Mouse (Mus musculus) MN1 (cell line): ENCODE results near the gene Slc44a5.
"Not testable (repeated sequence)": the region's sequence is repeated elsewhere in the genome, so short reads cannot be mapped to it uniquely, and the experiment has no call there.

Source experiments
- DNase-seq: peaks from one replicate; pipeline ENCODE4 v3.0.0-alpha.2; 2016; ENCODE audit warnings: low spot score

The Slc44a5 gene

DNA sequence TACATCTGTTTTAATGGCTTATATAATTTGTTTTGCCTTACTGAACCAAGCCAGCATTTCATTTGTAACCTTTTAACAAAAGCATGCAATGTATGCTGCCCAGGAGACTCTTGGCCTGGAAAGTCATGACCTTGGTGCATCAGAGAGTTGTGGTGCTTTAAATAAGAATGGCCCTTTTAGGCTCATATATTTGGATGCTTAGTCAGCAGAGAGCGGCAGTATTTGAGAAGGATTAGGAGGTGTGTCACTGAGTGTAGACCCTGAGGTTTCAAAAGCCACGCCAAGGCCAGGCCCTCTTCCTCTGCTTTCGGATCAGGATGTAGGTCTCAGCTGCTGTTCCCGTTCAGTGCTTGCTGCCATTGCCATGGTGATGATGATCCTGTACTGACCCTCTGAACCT is 3.8 kb upstream of the Slc44a5 start:
- DNase-seq: no peak

DNA sequence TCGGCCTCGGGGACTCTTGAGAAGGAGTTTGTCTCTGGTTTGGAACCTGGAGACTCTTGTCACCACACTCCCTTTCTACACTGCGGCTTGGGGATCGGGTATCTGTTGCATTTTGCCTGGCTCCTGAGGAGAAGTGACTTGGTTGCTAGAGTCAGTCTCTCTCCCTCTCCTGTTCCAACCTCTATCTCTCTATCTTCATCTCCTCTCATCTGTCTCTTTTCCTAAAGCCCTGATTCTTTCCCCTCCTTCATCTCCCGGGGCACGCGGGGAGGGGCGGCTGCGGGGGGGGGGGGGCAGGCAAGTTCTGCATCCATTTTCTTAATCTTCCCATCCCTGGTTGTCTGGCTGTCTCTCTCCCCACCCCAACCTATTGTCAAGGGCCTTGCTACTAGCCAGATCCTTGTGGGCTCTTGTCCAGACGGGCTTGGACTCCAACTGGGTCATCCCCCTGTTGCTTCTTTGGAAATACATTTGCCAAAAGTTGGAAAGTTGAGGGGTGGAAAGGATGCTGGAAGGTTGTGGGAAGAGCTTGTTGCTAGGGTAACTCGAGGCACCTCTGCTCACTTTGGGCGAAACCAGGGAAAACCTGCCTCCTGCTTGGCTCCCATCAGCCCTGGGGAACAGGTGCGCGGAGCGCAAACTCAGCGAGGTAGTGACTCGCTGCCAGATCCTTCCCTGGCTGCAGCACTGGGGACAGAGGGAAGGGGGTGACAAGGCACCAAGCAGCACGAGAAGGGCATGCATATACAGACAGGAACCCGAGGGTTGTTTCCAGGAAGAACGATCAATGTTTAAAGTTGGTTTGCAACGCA is 919 bp downstream of the Slc44a5 start:
- no peak for DNase-seq

DNA sequence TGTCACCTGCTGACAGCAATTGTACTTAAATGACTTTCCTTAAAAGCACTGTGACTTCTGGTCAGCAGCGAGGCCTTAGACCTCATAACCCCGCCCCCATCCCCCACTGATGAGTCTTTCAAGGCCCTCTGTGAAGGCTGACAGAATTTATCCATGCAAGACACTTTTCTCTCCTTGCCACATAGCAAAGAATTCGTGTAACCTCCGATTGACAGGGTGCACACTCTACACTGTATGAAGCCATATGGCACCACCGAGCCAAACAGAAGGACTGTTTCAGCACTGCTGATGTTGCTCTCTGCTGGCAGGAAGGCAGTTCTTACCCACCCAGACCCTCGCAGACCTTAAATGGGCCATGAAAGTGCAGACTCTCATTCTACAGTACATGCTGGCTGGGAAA is 1.8 kb downstream of the Slc44a5 start:
- no peak for DNase-seq

DNA sequence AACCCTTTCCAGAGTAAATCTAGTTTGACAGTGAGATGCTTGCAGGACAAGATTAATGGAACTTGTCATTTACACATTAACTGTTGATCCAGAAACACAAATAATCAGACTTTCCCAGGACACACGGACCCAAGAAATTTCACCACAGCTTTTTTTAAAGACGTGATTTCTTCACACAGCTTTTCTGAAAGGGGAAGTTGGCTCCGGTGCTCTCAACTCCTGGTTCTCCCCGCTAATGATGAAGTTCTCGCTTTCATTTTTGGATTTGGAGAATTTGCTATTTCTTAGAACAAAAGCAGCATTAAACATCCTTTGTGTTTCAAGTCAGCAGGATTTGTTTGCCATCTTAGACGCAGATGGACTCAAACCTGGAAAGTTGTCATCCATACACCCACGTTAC is 2.6 kb downstream of the Slc44a5 start:
- no peak for DNase-seq

DNA sequence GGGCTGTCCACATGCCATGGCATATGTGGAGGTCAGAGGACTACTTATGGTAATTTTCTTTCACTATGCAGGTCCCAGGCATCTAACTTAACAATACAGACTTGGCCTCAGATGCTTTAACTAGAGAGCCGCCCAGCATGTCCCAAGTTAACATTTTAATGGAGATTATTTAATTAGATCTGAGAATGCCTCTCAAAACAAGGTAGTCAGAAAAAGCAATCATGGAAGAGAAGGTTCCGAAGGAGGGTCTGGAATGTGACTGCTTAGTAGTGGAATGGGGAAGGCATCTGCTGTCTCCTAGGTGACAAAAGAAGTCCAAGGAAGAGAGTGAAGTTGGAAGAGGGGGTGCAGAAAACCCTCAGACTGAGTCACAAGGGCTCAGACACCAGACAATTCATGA is 7.4 kb downstream of the Slc44a5 start:
- no peak for DNase-seq

DNA sequence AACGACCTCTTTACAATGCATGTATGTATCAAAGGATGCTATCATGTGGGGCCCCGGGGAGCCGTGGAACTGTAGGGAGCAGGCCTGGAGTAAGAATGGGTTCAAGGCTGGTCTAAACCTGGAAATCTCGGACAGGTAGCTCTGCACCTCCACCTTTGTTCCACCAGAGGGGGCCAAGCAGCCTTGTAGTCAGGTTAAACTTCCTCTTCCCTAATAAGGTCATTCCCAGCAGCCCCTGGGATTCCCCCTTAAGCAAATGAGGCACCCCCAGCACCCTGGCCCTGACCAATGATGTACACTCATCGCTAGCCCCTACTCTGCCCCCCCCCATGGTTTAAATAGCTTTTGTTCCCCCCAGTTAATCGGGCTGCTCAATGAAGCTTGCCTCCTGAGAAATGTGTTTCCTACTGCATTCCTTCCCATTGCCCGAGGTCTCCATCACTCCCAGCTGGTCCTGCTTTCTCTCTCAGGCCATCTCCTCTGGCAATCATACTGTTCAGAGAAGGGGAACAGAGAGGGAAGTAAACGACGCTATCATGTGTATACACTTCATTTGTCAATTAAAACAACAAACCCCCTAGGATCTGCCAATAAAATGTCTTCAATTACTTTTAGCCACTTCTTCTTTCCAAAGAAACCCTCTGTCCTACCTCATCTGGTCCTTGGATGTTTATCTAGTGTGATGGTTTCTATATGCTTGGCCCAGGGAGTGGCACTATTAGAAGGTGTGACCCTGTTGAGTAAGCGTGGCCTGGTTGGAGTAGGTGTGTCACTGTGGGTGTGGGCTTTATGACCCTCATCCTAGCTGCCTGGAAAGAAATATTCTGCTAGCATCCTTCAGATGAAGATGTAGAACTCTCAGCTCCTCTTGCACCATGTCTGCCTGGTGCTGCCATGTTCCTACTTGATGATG is 11.4 kb downstream of the Slc44a5 start:
- no peak for DNase-seq

DNA sequence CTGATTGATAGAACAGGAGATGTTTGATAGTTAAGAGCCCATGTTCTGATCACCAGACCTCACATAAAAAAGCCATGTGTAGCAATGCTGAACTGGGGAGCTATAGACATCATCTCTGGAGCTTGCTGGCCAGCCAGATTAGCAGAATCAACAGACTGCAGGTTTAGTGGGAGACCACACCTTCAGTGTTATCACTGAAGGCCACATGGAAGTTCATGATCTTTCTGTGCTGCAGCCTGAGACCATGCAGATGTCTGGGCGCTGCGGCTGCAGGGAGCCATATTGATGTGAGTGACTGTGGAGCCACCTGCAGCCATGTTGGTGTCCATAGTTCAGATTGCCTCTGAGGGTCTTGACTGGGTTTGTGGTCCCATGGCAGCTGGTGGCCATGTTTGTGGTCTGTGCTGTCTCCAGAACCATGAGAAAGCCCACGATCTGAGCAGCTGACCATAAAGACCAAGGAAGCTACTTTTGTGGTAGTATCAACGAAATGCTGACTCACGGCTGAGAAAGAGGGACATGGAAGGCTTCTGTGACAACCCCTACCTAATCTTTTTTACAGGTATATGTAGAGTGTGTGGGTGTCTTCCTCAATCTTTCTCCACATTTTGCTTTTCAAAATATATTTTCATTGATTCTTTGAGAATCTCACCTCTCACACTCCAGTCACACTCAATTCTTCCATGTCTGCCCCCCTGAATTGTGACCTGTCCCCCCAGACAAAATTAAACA is 26.7 kb downstream of the Slc44a5 start:
- DNase-seq: no peak

DNA sequence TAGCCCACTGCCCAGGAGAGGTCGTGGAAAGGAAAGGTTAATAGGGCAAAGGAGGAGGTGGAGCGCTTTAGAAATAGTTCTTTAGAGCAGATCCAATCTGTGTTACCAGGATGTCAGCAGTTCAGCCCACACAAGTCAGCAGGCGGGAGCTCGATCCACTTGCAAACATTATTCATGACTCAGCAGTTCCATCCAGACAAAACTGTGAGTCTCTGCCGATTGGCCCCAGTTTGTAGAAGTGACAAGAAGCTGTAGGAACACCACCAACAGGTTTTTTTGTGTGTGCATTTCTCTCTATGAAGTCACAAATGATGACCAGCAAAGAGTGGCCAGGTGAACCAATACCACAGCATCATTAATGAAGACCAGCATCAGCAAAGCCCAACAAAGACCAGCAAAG is 28.1 kb downstream of the Slc44a5 start:
- no peak for DNase-seq

DNA sequence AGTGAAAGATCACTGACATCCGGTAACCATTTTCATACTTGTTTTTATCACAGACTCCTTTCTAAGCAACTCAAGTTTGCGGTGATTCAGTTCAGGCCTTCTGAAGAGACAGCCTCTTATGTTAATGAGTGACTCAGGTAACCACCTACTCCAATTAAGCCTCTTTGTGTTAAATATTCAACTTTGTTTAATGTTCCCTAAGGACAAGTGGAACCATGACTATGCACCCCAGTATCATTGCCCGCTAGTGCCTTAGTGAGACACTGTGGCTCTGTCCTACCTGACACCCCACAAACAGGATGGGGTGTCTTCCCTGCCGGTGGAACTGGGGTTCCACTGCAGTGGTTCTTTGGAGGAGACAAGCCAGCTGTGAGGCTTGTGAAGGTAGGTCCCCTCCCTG is 73.6 kb downstream of the Slc44a5 start:
- no peak for DNase-seq

DNA sequence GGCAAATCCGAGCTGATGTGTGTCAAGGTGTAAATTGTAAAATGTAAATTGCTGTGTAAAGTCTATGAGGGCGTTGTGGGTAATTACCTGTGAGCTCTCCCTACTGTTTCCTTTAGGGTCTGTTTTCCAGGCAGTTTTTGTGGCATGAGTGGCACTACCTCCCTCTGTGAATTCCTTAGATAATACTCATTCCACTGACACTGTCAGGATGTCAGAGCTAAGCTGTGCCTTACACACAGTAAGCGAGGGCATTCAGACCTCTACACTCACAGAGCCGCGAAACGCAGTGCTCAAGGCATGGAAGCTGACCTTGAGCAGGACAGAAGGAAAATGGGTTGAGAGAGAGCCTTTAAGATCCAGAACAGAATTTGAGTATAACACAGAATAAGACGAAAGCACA is 80.1 kb downstream of the Slc44a5 start:
- no peak for DNase-seq

DNA sequence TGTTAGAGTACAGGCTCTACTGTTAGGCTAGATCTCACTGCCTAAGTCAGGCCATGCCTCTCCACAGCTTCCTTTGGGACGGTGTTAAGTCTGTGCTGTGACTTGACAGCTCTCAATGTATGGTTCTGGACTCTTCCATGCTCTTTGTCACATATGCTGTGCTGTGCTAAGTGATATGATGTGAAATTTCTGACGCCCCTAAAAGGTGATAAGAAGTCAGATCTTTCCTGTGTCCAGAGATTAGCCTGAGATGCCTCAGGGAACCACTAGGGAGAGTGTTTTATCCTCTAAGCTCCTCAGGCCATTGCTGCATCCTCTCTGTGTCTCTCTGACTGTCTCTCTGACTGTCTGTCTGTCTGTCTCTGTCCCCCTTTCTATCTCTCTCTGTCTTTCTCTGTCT is 84.2 kb downstream of the Slc44a5 start:
- no peak for DNase-seq

DNA sequence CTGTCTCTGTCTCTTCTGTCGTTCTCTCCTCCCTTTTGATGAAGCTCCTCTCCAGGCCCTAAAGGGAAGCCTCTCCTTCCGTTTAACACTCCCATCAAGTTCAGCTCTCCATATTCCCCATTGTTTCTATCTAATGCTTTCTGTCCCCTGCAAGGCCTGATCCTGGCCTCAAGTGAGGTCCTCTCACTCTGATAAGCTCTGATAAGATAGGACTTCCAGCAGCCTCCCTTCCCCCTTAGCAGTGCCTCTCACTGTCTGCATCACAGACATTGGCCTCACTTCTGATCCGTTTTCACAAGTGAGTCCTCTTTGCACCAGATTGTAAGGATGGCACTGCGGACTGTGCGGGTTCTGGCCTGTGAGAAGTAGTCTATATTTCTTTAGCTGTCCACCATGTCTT is 85.0 kb downstream of the Slc44a5 start:
- no peak for DNase-seq

DNA sequence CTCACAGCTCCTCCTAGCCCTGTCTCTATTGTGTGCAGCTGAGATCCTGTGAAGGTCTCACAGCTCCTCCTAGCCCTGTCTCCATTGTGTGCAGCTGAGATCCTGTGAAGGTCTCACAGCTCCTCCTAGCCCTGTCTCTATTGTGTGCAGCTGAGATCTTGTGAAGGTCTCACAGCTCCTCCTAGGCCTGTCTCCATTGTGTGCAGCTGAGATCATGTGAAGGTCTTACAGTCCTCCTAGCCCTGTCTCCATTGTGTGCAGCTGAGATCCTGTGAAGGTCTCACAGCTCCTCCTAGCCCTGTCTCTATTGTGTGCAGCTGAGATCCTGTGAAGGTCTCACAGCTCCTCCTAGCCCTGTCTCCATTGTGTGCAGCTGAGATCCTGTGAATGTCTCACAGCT is 98.8 kb downstream of the Slc44a5 start:
- not testable (repeated sequence) for DNase-seq

DNA sequence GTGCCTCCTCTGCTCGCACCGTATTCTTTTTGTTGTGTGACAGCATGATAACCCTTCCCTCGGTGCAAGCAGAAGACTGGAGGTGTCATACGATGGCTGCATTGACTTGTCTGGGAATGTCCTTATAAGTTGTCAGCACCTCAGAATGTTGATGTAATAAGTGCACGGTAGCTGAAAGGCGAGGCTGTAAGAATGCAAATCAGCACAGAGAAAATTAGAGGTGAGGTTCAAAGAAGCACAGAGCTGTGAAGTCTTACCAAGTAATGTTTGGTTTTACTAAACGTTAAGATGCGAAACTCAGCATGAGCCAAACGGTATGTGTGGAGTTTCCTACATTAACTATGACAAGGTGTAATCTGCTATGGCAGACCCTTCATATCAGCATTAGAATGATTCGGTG is 102.5 kb downstream of the Slc44a5 start:
- no peak for DNase-seq

DNA sequence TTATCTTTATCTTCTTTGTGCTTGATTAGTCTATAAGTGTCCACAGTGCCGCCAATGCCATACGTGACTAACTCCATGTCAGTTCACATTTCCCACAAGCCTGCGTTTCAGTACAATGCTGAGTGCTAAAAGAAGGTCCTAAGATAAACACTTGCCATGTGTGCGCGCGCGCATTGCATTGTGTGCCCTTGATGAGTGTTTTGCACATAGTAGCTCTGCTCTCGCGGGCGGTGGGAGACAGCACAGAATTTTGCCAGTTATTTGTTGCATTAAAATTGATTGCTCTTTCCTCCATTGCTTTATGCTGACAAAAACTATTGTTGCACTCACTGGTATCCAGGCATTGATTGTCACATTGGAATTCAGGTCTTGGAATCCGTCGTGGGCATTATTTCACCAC is 108.5 kb downstream of the Slc44a5 start:
- no peak for DNase-seq

DNA sequence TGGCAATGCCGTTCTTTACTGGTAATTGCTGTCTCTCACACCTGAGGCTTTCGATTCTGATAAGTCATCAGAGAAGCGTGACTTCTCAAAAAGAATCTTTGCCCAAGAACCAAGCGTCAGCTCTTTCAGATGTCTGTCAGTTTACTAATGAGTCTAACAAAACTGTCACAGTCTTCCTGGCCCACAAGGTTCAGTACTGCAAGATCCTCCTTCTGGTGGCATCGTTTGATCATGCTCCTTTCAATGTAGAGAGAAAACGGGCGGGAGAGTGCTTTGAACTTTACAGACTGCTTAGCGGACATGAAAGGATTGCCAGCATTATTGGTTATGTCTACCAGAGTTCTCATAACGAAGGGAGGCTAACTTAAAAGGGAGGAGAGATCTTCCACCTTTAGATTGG is 109.0 kb downstream of the Slc44a5 start:
- DNase-seq: no peak

DNA sequence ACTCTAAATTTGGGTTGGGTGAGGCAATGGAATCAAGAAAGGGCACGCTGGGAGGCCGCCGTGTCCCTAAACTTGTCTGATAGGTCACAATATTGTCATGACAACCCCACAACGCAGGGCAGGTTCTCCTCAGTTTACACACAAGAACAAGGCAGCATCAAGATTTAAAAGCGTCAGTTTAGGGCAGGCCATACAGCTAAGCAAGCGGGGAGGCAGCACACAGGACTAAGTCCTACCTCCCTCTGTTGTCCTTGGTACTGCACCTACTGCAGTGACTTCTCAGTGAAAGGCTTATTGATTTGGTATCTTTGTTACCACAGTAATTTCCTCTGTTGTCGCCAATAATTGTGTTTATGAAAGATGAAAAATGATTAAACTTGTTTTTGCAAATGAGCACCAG is 109.7 kb downstream of the Slc44a5 start:
- DNase-seq: no peak

DNA sequence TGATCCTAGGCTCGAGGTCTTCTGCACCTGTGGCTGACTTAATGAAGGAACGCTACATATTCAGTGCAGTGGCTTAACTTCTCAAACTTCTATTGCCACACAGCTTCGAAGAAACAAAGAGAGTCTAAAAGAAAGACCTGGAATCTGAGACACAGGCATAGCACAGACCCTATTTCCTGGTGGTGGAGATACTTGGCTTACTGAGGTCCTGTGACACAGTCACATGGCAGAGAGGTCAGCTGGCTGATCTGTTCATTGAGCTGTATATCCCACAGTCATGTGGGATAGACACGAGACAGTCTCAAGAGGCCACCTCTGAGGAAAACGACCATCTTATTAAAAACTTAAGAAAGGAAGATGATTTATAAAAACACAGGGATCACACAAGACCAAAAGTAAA is 116.8 kb downstream of the Slc44a5 start:
- DNase-seq: no peak

DNA sequence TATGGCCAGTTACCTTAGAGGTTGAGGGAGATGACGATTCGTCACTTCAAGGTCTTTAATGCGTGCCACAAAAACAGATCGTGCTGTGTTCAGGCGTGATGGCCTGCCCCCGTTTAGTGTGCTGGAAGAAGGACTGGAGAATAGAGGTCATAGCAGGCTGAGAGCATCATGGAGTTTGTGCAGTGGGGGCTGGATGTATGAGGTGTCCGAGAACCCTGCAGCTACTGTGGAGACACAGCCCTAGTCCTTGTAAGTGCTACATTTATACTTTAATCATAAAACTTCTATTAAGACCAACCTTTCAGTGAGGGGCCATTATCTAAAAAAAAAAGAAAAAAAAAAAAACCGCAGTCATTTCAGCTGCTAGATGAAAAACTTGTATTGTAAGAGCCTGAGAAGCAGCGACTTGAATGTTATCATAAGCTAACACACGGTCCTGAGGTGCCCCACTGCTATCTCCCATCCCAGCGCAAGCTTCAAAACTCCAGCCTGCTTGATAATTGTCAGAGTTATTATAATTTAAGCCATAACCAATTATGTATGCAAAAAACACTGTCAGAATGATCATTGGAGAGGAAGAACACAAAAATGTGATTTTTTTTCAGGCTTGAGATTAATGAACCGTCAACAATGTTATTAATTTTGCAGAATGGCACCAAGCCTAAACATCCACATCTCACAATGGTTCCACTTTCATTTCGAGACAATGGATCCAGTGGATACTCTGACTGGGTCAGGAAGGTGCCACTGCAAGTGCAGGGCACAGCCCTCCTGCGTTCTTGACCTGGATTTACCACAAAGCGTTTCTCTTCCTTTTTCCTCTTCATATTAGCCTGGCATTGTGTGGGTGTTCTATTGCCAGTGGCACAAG is 118.5 kb downstream of the Slc44a5 start:
- no peak for DNase-seq

DNA sequence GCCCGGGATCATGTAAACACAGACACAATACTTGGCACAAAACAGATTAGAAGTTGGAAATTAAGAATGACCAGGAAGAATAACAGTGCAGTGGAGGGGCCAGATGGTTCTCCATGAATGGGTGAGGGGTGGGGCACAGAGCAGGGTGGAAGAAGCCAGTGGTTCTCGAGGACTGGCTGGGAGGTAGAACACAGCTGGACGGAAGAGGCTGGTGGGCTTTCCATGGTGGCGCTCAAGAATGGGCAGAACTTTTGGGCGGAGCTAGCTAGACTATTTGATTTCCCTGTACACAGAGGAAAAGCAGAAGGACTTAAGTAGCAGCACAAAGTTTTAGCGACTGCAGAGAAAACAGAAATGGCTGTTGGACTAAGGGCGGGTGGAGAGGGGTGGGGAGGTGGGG is 119.2 kb downstream of the Slc44a5 start:
- DNase-seq: no peak

DNA sequence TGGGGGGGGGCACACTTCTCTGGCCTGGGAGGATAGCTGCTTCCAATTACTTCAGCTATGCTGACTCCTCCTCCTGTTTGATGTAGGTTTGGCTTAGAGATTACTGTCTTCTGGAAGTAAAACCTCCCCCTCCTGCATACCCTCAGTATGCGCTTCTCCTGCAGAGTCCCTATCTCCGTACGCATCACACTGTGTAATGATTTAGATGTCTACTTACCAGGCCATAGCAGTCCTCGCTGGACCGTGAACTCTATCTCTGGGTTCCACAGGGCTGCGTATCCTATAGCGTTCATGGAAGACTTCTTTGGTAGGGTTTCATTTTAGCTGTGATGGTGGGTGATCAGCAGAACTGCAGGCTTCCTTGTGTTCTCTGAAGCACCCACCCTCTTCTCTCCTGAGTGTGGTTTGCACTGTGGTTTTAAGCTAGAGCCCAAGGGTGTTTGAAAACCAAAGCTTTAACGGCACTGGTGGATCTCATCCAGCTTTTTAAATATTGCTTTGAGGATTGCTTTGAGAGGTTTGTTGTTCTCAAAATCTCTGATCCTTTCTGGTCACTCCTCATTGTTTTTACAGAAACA is 120.6 kb downstream of the Slc44a5 start:
- DNase-seq: no peak
